Mouse (Mus musculus) CD4-positive naive resting alpha-beta T cell, adult 76 days (primary cell): ENCODE data around the gene Gm10645. TPM values are rescaled to one million over a fixed set of nuclear protein-coding genes. Genes with fewer than 3 reads are reported as not detected.

Experiments used
- total RNA-seq: library from RNA; stranded (reverse); gene quantifications from one replicate; pipeline ENCODE4 v1.2.4, GENCODE M21; 2023

Gene Gm10645
- total RNA-seq, result not detected

GRCm38 (mm10) chr8:83165931-83166867 lies at the start of gene Gm10645:
Gene Gm10645 (minus strand): TSS chr8:83166170.

GRCm38 (mm10) chr8:83165235-83165930 lies 587 bp downstream of the Gm10645 start, which contains the start of gene Tbc1d9:
Gene Tbc1d9 (plus strand): TSS chr8:83165352.

Other genes starting within 250 kb of the Gm10645 start
- gene Tbc1d9, start 818 bp downstream of the Gm10645 start, total RNA-seq, result 3.1 TPM
- not detected for gene Ucp1, start 124.2 kb upstream of the Gm10645 start, total RNA-seq
- 7.0 TPM for gene Elmod2, start 166.3 kb upstream of the Gm10645 start, total RNA-seq
- not detected for gene Mgat4d, start 182.3 kb upstream of the Gm10645 start, total RNA-seq
- not detected for gene Clgn, start 223.7 kb upstream of the Gm10645 start, total RNA-seq